Mouse (Mus musculus) retina, postnatal 1 day (tissue): Measurements from ENCODE around the gene Actn4.
"Not testable (repeated sequence)": the region's sequence is repeated elsewhere in the genome, so short reads cannot be mapped to it uniquely, and the experiment has no call there.

Experiments used
- DNase-seq: peaks from one replicate; pipeline ENCODE4 v3.0.0-alpha.2; 2012

Actn4 gene

DNA sequence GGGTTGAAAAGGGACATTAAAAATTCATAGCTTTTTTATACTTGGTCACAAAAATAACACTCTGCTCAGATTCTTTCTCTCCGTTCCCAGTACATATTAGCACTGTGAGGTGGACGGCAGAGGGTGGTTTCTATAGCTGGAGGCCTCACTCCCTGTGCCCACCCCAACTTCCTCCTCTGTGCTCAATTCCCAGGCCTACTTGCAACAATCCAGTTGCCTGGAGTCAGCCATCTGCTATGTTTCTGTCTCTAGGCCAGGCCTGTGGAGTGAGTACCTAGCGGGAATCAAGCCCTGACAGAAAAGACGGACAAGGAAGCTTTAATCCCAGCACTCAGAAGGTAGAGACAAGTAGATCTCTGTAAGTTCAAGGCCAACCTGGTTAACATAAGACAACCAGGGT, 39.5 kb downstream of the Actn4 start:
- DNase-seq: no peak

DNA sequence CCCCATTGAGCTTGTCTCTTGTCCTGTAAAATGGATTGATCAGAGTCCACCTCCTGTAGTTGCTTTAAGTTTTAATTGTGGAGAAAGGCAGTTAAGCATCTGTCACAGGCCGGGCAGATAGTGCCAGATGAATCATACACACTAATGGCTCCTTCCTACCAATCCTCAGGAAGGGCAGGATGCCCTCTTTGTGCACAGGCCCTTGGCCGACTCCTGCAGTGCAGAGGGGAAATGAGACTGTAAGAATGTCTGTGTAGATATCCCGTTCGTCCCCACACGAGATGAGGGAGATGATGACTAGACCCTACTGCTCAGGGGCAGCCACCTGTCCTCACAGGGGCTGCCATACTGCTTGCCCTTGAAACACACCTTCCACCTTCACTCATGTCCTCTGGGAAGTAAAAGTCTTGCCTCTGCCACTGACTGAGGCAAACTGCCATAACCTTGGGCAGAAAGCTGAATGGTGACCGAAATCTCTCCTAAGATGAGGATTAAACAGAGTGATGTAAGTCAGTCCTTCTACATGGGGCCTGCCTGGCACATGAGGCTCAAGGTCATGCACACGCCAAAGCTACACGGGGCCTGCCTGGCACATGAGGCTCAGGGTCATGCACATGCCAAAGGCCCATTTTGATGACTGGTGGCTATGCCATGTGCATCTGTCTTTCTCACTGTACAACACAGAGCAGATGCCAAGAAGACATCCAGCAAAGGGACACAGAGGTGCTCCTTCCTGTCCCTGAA, 40.2 kb downstream of the Actn4 start:
- DNase-seq: no peak

DNA sequence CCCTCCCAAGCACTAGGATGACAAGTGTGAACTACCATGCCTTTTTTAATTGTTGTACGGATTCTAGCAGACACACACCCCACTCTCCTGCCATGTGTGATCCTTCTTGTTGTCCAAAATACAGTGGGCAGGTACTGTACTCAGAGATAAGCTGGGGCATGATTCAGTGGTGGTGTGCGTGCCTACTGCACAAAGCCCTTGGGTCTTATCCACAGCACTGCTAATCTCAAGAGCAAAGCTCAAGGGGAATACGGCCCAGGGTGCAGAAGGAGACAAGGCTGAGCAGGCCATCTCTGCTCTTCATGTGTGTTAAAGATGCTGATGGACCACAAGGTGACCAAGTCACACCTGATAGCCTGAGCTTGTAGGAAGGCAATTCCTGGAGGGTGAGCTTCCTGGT, 41.0 kb downstream of the Actn4 start:
- DNase-seq: no peak

DNA sequence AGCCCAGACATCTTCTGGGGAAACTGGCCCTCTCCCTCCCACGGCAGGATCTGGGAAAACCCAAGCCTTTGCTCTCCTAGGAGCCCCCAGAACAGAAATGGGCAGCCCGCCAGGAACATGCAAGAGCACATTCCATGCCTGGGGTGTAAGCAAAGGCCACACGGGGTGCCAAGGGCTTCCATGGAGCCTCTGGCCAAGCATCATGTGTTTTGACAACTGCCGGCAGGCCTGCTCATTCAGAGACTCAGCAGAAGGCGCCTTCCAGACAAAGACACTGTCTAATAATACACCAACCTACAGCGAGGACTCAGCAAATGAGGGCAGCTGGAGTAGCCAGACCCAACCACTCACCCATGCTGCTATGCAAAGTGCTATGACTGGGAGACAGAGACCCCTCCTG, 42.3 kb downstream of the Actn4 start:
- peak; percentile 87 for DNase-seq

DNA sequence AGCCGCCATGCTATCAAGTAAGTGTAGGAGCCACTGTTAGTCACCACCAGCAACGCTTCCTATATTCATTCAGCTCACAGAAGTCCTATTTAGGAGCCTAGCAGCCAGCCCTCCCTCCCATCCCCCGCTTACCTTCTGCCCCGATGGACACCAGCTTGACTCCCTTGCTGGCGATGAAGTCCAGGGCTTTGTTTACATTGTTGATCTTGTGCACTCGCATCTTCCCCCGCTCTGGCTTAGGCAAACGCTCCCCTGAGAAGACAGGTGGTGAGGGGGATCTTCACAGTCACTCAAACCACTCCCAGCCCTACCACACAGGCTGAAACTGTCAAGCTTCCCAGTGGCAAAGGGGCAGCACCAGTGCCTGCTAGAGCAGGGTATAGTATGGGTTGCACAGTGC, 43.6 kb downstream of the Actn4 start:
- no peak for DNase-seq

DNA sequence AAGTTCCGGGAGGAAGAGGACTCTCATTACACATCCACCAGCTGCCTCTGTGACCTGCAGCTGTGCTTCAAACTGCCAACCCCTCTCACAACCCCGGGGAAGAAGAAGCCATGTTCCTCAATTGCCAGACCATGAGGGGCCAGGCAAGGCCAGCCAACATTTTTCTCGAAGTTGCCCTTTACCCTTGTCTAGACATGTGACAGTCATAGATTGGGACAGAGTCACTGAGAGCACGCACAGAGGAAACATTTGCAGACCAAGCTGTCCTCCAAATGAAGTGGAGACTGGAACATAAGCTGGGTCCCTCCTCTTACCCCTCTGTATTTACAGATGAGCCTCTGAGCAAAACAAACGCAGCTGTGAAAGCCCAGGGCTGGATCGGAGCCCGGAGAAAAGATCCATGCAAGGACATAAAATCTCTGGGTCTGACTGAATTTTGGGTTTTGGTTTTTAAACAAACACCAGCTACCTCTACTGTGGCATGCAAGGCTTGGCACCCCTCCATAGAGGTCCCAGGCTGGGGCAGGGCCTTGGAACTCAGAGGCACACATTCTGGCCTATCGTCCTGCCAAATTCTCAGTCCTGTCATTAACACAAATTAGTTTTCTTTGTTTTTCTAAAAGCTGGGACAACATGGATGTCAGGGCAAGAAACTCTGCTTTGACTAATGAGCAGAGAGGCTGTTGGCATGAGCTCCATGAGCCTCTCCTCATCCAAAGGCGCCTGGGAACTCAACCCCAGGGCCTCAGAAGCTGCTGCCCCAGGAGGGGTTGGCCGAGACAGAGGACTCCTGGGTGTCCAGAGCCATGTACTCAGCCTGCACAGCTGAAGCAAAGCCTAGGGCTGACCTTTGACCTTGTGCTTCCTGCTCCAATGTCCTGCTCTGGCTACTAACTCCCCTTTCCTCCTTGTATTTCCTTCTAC, 44.4 kb downstream of the Actn4 start:
- no peak for DNase-seq

DNA sequence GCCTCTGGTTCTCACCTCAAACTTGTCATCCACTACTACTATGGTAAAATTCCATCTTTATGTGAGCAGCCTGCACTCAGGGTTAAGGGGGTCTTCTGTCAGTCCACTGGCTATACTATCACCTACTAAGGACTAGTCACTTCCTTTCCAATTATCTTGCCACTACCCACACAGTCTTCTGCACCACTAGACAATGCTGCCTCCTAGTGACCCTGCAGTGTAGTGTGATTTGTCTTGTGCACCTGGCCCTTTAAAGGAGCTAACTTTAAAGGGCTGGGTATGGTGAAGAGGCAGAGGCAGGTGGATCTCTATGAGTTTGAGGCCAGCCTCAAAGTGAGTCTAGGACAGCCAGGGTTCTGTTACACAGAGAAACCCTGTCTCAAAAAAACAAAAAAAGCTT, 45.6 kb downstream of the Actn4 start:
- no peak for DNase-seq

DNA sequence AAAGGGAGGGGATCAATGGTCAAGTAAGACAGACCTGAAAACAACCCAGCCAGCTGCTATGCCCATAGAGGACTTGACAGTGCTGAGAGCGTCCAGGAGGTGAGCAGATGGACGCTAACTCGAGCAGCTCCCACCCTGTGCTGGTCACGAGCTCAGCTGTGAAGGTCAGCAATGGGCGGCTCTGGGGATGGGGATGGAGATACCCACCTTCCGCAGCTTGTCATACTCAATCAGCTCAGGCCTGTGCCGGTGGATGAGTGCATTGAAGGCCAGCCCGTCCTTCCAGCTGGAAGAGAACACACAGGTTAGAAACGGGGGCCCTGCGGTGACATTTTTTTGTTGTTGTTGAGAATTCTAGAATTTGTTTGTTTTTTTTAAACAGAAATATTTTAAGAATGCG, 49.0 kb downstream of the Actn4 start:
- no peak for DNase-seq

DNA sequence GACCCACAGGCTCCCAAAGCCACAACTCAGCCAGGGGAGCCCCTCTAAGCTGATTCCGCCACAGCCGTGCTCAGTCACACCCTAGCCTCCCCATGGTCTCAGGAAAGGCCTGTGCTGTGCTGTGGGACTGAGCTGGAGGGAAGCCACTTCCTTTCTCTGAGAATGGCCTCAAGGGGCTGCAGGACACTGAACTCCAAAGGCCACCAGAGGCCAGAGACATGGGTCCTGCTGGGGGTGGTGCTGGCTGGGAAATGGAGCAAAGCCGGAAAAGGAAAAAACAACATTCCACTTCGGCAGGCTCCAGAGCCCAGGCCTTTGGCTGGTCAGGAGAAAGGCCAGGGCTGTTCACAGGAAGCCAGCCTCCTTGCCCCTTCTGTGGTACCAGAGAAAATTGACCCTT, 50.5 kb downstream of the Actn4 start:
- DNase-seq: no peak

DNA sequence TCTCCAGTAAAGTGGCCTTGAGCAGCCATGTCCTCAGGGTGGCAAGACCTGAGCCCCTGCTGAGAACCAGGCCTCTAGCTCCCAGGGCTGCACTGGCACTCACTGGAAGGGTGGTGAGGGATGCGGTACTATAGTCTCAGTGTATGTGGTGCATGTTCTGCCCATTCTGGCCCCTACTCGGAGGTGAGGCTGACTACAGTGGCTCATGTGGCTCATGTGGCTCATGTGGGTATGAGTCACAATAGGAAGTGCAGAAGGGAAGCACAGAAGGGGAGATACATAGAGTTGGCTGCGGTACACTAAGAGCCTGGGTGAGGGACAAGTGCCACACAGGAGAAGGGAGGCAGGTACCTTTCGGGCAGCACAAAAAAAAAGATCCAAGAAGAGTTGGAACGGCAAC, 54.9 kb downstream of the Actn4 start:
- DNase-seq: no peak

DNA sequence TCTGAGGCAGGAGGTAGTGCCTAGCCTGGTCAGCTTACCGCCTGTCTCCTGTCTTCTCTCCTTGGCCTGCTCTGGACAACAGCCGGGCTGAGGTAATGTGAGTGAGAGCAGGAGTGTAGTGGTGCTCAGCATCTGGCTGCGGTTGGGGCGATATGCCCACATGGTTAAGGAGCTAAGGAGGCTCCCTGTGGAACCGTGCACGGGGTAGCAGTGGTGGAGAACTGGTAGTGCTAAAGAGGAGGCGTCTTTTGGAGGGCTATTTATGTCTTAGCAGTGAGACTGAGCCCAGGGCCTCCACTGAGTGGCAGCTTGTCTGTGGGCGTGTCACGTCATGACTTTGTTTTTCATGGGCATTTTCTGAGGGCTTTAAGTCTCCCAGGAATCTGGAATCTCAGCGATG, 58.4 kb downstream of the Actn4 start:
- DNase-seq: no peak

DNA sequence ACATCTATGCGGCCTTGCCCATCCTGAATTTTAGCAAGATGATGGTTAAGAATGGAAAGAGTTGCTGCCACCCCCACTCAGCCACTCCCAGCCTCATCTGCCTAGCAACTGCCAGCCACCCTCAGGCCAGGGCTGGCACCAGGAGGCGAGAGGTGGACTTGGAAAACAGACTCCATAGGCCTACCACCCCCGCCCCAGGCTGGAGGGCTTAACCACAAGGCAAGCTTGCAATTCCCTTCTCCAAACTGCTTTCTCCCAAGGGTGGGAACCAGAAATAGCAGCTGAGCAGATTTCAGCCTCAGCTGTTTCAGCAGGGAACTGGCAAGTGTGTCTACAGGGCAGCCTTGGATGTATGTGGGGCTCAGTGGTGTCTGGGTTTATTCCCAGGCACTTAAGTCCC, 59.3 kb downstream of the Actn4 start:
- DNase-seq: no peak

DNA sequence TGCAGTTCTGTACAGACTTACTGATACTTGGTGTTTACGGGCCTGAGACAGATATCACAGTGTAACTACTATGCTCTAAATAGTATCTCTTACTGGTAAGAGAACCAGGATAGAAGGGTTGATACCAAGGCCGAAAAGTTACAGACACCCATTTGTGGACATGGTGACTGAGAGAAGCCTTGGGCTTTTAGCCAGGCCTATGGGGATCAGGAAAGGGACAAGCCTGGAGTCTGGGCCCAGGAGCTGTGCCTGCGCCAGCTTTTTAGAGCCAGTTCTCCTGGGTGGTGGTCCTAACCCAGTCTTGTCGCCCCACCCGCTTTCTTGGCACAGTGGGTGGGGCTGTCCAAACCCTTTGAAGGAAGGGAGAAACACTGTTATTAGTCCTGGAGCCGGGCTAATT, 60.0 kb downstream of the Actn4 start:
- no peak for DNase-seq

DNA sequence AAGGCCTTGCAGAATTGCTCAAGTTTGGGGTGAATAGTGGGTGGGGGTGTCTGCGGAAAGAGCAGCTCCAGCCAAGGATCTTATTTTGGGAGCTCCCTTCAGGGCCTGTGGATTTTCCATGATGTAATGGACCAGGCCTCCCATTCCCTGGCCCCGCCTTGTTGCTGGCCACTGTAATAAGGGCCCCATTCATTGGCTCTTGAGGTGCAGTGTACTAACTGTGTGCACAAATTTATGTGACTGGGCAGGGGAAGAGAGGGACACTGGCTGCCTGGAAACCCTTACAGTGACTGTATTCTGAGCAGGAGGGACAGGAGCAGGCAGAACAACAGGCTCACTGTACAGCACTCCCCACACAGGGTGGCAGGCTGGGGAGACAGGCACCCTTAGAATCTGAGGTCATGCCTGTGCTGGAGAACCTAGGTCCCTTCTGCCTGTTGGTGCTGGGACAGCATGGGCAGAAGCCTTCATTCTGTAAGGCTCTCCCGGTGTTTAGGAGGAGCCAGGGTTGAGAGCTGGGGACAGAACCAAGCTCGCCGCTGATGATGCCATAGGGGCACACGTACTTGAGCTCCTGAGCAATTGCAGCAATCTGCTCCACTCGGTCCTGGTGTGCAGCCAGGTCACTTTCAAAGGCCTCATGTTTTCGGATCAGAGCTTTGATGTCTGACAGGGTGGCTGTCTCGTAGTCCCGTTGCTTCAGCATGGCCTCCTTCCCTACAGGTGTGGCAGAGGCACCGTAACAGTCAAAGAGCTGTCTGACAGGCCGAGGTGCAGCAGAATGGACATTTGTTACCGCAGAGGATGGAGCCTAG, 60.6 kb downstream of the Actn4 start:
- no peak for DNase-seq

DNA sequence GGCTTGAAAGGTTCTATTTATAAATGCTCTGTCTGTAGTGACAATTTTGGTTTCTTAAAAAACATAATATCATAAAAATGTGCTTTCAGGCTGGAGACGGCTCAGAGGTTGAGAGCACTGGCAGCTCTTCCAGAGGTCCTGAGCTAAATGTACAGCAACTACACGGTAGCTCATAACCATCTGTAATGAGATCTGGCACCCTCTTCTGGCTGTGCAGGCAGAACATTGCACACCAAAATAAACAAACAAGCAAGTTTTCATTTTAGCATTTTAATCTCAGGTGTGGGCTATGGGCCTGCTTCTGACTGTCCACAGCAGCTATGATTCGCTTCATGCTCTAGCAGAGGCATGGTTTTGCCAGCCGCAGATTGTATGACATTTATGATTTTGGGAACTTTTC, 62.2 kb downstream of the Actn4 start:
- no peak for DNase-seq

DNA sequence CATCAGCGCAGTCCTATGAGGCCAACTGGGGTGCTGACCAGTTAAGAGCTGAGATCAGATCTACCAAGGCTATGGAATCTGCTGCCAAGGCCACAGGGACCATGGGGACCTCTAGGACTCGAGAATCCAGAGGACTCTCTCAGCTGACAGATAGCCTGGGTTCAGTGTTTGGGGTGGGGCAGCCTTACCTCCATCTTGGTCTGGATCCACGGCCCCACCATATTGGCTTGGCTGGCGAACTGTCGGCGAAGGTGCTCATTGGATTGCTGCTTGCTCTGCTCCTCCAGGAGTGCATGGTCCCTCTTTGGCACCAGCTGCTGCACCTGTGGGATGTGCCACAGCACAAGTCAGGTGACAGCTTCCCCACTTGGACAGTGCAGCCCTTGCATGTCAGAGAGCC, 64.5 kb downstream of the Actn4 start:
- DNase-seq: no peak

DNA sequence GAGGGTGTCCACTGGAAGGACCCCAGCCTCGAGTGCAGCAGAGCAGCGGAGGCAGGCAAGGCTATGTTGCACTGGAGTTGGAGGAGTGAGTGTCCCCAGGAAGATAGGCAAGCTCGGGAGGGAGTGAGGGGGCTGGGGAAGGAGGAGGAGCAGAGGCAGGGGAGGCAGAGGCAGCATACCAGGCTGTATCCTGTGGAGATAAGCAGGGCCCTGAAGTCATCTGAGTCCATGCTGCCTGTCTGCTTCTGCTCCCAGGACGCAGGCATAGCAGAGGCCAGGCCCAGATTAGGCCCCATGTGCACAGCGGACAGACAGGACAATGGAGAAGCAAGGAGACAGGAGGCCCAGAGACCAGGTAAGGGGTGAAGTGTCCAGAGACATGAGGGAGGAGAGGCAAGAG, 67.2 kb downstream of the Actn4 start:
- DNase-seq: no peak

DNA sequence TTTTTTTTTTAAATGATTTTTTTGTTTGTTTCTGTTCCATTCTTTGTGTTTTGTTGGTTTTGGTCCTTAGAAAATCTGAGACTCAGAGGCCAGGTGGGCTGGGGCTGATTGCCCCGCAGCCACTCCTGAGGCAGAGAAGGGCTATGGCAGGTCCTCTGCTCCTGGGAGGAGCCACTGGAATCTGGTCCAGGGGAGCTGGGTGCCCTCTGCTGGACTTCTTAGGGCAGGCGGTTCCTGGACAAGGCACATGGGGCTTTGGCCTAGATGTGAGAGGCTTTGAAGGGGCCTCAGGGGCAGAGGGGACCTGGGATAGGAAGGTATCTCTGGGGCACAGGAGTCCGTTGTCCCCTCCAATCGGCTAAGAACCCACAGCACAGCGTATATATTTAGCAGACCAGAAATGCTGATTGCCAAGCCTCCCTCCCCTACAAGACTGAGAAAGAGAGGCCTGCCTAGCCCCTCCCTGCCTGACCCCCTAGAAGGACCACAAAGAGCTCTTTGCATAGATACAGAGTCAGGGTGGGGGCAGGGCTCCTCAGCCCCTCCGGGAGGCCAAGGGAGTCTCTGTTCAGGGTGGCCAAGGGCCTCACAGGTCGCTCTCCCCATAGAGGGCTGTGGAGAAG, 68.4 kb downstream of the Actn4 start:
- DNase-seq: peak; percentile 69

DNA sequence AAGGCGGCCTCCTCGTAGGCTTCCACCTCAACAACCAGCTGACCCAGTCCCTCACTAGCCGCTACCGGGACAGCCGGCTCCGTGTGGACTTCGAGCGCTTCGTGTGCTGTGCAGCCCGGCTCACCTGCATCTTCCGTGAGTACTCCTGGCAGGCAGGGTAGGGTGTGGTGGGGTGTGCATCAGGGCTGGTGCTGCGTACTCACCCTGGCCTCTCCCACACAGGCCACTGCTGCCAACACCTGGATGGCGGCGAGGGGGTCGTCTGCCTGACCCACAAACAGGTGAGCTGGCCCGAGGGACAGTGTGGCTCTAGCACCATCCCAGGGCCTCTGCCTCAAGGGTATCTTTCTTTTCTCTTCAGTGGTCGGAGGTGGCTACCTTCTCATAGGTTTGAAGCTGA, 69.5 kb downstream of the Actn4 start:
- no peak for DNase-seq

DNA sequence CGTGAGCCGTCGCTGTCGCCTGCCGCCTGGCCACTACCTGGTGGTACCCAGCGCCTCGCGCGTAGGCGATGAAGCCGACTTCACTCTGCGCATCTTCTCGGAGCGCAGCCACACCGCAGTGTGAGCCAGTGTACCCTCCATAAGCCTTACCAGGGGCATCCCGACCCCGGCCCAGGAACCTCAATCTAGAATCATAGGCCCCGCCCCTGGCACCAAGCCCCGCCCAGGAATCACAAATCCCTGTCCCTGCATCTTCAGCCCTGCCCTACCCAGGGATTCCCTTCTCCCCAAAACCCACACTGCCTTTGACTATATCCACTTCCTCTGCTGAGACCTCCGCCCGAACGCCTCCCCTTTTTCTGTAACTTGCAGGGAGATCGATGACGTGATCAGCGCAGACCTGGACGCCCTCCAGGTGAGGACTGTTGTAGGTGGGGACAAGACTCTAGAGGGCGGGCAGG, 73.4 kb downstream of the Actn4 start:
- DNase-seq: peak; percentile 37

DNA sequence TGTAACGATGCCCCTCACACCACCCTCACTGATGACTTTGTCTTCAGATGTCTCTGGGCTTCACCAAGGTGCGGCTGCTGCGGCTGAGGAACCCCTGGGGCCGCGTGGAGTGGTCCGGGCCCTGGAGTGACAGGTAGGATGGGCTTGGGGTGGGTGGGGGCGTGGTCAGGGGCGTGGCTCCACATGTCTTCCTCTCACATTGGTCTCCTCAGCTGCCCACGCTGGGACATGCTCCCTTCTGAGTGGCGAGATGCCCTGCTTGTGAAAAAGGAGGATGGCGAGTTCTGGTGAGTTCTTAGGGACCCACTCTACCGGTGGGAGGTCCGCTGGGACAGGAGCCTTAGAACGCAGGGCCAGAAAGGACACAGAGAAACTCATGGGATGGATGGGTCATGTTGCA, 75.7 kb downstream of the Actn4 start:
- DNase-seq: peak; percentile 36

DNA sequence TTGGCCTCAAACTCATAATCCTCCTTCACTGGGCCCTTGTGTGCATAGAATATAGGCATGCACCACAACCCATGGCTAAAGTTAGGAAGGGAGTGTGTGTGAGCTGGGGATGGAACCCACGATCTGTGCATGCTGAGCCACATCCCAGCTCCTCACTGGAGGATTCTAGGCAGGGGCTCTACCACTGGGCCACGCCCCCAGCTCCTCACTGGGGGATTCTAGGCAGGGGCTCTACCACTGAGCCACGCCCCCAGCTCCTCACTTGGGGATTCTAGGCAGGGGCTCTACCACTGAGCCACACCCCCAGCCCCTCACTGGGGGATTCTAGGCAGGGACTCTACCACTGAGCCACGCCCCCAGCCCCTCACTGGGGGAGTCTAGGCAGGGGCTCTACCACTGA, 78.4 kb downstream of the Actn4 start:
- not testable (repeated sequence) for DNase-seq

DNA sequence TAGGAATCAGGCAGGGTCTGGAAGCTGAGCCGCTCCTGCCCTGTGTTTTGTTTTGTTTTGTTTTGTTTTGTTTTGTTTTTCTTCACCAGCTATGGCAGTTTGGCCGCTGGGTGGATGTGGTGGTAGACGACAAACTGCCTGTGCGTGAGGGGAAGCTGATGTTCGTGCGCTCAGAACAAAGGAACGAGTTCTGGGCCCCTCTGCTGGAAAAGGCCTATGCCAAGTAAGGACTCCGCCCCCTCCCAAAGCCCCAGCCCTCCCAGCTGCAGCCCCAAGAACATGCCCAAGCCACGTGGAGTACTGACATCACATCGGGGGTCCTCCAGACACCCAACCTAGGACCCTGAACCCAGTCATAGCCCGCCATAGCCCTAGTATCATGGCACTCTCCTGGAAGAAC, 79.1 kb downstream of the Actn4 start:
- DNase-seq: no peak
